Mouse (Mus musculus) subcutaneous adipose tissue, adult 2 months (tissue): ENCODE results near the gene Agt. TPM values are rescaled to one million over a fixed set of nuclear protein-coding genes. Genes with fewer than 3 reads are reported as not detected.

Experiments
- polyA plus RNA-seq: library from polyadenylated mRNA; depleted of rRNA; stranded (reverse); fragments of >200 nt; gene quantifications from 2 replicates; pipeline ENCODE4 v1.2.3, GENCODE M21; 2012; ENCODE audit warnings: low replicate concordance; rRNA removed

The Agt gene
- polyA plus RNA-seq = 42.8 and 211 TPM in 2 replicates

DNA sequence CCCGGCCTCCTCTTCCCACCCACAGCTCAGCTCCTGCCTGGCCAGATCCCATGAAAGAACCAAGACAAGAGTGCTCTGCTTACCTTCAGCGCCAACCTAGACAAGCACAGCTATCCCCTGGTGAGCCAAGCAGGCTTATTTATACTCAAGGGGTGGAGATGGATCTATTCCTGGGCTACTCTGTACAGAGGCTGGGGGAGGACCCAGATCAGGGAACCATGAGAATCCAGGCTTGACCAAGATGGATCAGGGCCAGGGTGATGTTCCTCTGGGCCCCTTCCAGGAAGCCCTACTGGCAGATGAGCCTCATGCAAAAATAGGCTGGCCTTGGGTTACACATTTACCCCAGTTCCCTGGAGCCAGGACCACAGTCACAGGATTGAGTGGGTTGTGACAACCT is at the start of gene Agt:
Gene Agt (minus strand): TSS at position 114 of the 400 bp plus-strand sequence.

DNA sequence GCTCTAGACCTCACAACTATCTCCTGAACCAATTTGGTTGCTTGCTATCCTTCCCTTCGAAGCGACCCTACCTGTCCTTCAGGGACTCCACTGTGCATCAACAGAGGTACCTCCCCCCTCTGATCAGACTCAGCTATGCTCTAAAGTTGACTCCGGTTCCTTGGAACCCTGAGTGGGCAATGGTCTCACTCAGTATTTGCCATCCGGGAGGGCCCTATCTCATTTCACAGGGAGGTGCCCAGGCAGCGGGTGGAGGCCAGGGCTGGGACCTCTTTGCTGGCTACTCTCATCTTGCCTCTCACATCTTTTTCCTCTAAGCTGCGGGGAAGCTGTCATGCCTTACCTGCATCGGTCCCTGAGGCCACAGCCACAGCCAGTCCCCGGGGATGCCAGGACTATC is 6.3 kb upstream of the Agt start, which contains the start of gene Capn9:
Gene Capn9 (plus strand): TSS at position 301 of the 400 bp plus-strand sequence.

DNA sequence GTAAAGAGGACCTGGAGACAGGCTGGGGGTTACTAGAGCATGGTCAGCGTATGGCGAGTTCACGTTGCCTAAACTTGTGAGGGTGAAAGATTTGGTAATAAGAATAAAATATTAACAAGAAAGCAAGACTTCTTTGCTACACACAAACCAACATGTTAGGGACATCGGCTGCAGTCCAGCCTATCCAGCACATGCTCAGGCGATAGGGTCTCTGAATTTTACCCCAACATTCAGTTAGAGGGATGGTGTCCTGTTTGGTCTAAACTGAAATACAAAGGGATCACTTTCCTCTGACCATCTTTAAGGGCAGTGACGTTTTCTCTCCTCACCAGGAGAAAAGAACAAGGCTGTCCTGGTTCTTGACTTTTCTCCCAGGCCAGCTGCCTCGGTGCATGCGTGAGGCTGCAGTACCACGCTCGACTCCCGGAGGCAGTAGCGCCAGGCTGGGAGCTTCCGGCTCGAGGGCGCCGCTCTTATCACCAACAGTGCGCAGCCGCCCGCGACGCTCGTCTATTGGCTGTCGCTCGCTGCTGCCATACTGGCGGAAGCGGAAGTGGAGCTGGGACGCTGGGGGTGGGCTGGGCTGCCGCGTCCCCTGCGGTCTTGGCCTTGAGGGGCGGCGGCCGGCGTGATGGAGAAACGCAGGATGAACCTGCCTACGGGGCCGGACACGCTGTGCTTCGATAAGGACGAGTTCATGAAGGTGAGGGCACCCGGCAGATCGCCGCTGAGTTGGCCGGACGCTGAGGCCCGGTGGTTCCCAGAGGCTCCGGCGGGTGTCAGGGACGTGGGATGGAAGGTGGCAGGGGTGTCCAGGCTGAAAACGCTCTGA is 49.0 kb downstream of the Agt start, which contains the start of gene Cog2:
Gene Cog2 (plus strand): TSS at position 519 of the 832 bp plus-strand sequence.

Other genes starting within 250 kb of the Agt start
- 0.83 and 13.1 TPM in 2 replicates for gene Pgbd5, start 130.0 kb downstream of the Agt start, polyA plus RNA-seq
- gene Cog2, start 48.9 kb downstream of the Agt start, polyA plus RNA-seq = 31.1 and 32.8 TPM in 2 replicates
- 0.15 and 0.83 TPM in 2 replicates for gene Capn9, start 6.4 kb upstream of the Agt start, polyA plus RNA-seq
- 35.1 and 82.0 TPM in 2 replicates for gene 2310022B05Rik, start 93.7 kb upstream of the Agt start, polyA plus RNA-seq
- 28.4 and 30.8 TPM in 2 replicates for gene Ttc13, start 152.3 kb upstream of the Agt start, polyA plus RNA-seq
- 14.3 and 28.4 TPM in 2 replicates for gene Arv1, start 152.4 kb upstream of the Agt start, polyA plus RNA-seq
- gene Fam89a, start 182.1 kb upstream of the Agt start, polyA plus RNA-seq = 1.5 and 5.4 TPM in 2 replicates
- gene Trim67, start 223.4 kb upstream of the Agt start, polyA plus RNA-seq = 0.55 and 3.7 TPM in 2 replicates